Mouse (Mus musculus): ENCODE measurements around the gene Prdx3.

Gene Prdx3

GRCm38 (mm10) chr19:60860868-60861700 is 13.3 kb downstream of the Prdx3 start, which contains the start of gene Sfxn4:
TSS of gene Sfxn4 (minus strand) at chr19:60861479.
- peak; percentile 93 to 95 for DNase-seq

GRCm38 (mm10) chr19:60845731-60846130 is 28.6 kb downstream of the Prdx3 start:
- DNase-seq: no peak

GRCm38 (mm10) chr19:60843324-60843723 is 31.0 kb downstream of the Prdx3 start:
- DNase-seq: no peak

- DNase-seq: peak; percentile 67 to 73
These were observed 36.6 kb downstream of the Prdx3 start for GRCm38 (mm10) chr19:60837747-60838146.

GRCm38 (mm10) chr19:60818677-60819076 is 55.7 kb downstream of the Prdx3 start:
- no peak for DNase-seq

Measured in thymus, postnatal 36 days (tissue).